Mouse (Mus musculus) lung, adult 18-20 months (tissue): ENCODE results near the gene Morn1.

ENCODE experiments used
- DNase-seq, 2 experiments: peaks; one replicate each; pipeline ENCODE4 v3.0.0; 2022; ENCODE audit warnings: mixed read lengths in 2 of 2

Gene Morn1

DNA sequence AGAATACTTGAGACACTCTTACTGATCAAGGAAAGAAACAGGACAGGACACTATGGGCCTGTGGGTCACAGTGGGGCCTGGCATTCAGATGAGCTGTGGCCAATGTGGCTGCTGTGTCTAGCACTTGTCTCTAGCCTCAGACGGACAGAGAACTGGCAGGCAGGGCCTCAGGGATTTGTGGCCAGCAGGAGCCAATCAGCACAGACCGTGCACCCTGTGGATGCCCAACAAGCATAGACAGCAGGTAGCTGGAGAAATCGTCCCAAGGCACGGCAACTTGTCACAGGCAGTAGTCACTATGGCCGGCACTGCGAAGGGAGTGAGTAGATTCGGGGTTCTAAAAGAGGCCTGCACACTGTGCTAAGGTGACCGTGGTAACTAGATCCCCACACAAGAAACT lies 77.3 kb downstream of the Morn1 start:
- DNase-seq: no peak

DNA sequence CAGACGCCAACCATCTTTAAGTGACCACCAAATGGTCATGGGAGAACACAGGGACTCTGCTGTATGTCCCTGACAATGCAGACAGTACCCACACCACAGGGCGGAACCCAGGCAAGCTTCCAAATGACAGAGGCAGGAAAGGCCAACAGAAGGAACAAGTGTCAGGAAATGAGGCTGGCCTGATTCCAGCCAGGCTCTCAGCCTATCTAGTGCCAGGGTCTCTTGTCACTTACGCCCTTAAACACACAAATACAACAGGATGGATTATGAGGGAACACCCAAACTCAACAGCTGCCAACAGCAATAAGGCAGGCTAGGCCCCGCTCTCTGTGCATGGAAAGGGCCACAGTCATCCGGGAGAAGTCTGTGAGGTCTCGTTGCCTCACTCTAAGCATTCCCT lies 78.2 kb downstream of the Morn1 start:
- peak; percentile 91 to 95 for DNase-seq

DNA sequence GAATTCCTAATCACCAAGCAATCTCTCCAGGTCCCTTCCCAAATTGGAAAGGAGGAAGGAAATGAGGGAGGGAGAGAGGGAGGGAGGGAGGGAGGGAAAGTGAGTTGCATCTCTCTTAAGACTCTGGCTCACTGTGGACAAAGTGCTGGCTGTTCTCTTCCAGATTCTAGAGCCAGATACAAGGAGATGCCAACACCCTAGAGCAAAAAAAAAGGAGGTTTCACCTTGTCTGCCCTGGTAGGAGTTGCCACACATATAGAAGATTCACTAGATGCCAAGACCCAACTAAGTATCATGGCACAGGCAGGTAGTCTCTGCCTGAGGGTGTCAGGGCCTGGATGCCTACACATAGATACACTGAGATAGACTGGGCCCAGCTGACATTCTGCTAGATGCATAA lies 79.5 kb downstream of the Morn1 start:
- DNase-seq: no peak

DNA sequence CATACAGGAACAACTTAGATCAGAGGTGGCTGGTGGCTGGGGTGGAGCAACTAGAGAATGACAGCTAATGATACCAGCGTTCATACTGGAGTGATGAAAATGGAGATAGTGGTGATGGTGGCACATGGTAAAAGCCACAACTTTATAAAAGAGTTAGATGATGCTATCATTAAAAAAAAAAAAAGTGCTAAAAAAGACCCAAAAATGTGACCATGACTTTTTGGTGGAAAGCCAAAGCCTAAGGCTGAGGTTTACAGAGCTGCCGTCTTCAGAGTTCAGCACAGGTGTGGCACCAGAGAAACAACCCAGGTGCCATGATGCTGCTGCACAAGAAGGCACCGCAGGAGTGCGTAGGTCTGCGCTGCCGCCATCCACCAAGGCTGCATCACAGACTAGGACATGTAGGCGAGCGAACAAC lies 82.5 kb downstream of the Morn1 start:
- no peak for DNase-seq

DNA sequence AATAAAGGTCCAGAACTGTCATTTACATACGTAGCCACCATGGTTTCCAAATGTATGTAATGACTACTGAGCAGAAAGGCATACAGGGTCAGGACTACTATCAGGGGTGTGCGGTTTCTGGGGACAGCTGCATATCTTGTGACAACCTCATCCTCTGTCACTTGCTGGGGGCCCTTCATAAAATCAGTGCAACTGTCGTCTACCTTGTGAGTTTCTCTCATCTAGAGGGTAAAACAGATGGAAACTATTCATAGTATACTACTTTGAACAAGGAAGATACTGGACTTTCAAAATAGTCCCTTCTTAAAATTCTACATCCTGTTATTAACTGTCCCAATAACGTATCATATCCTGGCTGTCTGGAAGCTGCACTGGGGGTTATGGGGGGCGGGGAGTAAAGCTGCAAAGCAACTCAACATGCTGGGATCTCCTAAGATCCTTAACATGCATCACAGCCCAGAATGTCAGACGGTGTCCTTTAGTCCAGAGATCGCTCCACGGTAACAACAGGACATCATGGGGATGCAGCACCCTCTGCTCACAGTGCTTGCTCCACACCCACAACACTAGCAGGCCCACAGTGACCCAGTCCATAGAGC lies 84.3 kb downstream of the Morn1 start:
- no peak for DNase-seq

DNA sequence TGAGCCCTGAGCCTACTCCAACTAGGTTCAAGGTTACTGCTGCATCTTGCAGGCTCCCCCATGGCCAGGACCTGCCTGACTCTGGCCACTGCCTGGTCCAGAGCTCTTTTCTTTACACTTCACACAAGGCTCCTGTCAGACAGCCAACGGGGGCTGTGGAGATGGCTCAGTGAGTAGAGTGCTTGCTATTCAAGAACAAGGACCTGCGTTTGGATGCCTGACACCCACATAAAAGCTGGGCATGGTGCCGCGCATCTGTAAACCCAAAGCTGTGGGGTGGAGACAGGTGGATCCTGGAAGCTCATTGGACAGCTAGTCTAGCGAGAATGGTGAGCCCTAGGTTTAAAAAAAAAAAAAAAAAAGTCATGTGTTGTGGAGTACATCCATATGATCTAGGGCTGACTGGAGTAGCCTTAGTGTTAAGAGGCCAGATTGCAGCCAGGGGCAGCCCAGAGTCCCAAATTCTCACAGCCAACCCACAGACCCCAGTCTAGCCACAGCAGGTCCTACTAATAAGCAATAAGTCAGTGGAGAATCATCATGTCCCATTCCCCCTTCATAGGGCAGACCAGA lies 85.7 kb downstream of the Morn1 start:
- no peak for DNase-seq

DNA sequence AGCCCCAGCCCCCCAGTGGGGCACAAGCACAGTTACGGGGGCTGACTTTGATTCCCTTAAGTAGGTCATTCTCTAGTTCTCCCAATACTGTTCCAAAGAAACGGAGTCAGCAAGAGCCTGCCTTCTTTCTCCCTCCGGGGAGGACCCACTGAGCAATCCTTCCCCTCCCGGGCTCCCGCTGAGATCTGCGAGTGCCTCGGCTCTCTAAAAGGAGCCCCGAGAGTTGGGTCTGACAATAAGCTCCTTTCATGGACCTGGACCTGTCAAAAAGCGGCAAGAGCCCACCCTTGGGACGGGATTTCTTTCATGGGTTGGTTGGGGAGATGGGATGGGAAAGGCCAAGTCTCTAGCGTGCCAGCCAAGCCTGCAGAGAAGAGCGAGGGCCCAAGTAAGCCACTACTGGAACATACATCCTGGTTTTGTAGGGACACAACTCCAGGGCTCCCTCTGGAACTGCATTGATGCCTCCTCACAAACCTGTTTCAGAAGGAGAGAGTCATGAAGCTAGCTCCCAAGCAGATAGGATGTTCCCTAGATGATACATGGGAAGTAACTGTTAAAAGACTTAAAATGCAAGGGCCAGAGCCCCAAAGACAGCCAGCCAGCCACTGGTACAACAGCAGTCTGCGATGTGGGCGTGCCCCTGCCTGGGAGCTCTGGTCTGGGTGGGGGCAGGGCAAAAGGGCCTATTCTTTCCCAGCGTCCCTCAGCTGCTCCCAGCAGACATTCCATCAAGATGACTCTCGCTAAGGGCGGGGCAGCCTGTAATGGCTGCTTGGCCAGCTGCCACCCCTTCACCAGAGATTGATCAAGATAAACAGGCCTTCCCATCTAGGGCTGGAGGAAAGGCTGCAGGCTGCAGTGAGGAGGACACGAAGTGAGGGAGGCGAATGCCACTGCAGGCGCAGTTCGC lies 86.8 kb downstream of the Morn1 start:
- peak; percentile 97 to 99 for DNase-seq

DNA sequence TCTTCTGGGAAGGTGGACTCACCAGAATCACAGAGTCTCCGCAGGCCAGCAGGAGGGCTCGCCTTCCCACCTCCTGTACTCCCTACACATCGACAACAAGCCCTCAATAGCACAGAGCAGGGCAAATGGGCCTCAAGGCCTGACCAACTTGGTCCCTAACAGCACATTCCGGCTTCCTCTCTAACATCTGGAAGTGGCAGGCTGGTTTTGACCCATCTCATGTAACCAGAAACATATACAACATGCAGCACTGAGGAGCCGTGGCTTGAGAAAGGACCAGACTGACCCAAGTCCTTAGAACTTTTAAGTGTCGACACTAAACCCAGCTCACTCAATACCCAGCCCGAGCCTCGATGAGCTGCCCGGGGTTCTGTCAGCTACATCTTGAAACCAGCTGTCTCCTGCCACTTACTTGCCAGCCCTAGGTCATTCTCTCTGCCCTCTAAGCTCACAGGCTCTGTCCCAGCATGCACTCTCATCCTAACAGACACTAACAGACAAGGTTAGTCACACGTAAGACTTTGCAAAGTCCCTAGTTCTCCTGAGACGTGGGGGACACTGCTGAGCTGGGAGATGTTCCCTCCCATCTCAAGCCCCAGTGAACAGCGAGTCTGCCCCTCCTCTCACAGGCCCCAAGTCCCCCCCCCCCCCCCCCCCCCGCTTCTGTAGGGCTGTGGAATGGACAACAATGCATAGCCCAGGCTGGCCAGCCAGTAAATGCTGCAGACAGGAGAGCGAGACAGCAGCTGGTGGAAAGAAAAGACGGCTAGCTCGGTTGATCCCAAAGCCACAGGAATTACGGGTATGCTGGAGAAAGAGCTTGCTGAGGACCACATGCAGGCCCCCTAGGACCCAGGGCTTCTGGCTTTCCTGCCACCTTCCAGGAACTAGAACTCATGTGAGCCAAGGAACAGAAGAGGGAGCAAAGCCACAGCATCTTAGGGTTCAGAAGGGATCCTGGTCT lies 87.7 kb downstream of the Morn1 start:
- DNase-seq: no peak

DNA sequence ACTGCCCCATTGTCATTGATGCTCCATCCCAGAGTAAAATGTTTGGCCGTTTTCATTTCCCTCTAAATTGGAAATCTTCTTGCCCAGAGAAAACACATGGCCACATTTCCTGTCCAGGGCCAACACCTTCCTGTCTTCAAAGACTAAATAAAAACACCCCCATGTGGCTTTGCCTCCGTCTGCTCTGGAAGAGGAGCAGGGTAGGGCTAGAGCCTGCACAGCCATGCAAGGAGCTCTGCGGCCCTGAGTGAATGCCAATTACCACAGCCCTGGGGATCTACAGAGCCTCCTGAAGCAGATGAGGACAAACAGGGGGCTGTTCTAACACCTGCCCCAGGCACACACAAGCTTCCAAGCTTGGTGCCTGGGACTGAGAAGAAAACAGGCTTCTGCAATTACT lies 89.8 kb downstream of the Morn1 start:
- DNase-seq: no peak

DNA sequence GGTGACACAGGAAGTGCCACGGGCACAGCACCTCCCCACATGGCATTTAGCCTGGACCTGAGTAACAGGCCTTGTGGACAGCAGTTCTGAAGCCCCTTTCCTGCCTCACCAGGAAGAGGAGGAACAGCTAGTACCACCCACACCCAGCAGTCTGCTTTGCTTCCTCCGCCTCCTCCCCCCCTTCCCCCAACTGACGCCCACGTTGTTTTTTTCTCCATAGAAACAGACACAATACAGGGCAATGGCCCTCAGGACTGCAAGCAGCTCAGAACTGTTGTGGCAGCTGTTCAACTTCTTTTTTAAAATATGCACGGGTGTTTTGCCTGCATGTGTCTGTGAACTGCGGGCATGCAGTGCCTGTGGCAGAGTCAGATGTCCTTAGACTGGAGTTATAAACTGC lies 91.9 kb downstream of the Morn1 start:
- peak; percentile 83 to 90 for DNase-seq

DNA sequence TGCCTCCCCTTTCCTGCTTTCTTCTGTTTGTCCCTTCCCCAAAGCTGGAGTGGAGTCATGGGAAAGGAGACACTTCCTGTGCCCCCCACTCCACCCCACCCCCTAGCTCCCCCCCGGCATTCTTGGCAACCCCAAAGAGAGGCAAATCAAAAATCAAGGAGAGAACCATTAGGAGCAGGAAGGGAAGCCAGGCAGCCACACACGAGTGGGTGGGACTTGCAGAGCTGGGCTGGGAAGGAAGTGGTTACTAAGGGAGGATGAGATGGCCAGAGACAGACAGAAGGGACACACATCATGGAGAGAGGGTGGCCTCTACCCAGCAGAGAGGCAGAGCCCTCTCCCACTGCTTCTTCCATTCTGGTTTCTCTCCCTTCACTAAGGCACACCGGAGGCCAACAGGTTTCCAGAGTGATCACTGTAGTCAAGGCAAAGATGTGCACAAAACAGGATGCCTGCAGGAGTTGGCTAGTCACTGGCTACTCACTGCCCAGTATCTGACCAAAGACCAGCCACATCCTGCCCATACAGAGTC lies 92.7 kb downstream of the Morn1 start:
- DNase-seq: peak; percentile 56 to 68

DNA sequence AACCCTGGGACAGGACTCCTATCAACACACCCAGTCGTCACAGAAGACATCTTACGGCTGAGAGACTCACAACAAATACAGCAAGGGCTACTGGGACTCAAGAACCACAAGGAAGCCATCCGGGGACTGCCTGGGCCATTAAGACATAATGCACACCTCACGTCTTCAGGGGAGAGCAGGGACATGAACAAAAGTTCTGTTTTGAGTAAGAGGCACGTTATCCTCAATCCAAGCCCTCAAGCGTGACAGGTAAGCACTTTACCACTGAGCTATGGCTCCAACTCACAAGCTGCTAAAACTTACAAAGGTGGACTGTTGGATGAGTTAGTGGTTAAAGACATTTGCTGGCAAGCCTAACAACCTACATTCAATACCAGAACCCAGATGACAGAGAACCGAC lies 96.8 kb downstream of the Morn1 start:
- no peak for DNase-seq

DNA sequence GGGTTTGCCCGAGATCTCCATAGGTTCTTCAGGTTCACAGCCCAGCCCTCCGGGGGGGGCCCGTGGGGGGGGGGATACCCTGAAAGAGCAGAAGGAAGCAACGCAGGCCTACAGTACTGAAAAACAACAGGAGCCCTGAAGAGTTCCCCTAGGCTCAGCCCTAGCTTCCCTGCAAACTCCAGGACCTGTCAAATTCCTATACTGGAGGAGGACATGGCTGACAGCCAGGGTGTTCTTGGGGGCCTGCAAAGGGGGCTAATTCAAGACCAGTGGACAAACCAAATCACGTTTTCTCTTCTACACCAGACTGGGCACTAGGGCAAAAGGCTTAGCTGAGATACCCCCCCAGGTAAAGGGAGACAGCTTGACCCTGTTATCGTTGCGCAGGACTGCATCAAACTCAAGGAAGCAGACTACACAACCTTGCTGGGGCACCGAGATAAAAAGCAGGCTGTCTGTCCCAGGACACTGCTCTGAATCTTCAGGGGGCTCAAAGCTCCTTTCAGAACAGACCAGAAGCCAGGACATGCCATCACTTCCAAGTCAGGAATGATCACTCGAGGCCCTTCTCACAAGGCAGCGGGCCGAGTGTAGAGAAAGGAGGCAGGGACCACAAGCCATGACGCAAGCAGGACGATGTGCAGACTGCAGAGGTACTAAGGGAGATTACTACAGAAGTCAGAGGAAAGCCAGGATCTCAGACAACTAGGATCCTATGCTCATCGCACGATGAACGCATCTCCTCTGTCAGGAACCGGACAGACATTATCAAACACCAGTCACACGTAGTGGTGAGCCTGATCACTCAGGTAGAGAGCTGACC lies 98.1 kb downstream of the Morn1 start:
- DNase-seq: no peak

DNA sequence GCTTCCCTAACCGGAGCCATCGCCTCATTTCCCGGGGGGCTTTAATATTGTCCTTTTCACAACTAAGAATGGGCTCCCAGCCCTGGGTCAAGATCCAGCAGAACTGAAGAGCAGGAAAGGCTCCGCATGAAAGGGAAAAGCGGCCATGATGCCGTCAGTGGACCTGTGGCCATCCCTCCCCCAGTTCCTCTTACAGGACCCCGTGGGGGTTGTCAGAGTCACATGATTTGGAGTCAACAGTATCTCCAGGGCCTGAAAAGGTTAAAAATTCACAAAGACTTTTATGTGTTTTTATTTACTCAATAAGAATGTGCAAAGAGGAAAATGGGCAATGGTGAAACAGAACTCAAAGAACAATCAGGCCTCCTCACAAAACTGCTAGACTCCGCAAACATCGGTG lies 99.5 kb downstream of the Morn1 start:
- no peak for DNase-seq

DNA sequence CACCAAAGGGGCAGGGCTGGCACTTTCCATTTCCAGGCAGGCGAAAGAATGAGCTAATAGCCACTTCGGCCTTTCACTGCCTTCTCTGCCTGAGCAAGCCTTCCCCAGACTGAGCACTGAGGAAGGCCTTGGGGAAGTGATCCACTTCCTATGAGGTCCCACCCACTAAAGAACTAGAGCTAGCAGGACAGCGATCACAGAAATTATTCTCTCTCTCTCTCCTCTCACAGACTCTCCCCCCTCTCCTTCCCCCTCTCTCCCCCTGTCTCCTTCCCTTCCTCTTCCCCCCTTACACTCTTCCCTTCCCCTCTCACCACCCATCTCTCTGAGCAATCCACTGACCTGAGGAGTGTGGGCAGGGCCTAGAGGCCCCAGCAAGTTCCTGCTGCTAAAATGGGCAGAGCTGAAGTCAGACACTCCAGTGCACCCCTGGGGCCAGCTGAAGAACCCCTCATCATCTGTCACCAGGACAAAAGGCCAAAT lies 100.9 kb downstream of the Morn1 start:
- peak; percentile 63 to 69 for DNase-seq

DNA sequence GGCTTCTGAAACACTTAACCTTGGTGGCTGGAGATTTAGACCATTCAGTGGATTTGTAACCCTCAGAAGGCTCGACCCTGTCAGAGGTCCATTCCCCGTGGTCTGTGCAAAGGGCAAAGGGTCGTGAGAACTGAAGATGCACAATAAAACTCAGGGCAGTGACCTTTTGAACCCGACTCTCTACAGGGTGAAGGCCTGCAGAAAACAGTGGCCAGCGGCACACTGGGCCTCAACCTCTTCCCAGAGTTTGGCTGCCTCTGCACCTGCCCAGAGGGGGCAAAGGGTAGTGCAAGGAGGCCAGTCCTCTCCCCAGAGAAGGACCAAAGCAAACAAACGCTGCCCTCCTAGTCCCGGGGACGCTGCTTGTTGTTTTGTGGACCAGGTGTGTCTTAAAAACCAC lies 102.0 kb downstream of the Morn1 start:
- DNase-seq: no peak

DNA sequence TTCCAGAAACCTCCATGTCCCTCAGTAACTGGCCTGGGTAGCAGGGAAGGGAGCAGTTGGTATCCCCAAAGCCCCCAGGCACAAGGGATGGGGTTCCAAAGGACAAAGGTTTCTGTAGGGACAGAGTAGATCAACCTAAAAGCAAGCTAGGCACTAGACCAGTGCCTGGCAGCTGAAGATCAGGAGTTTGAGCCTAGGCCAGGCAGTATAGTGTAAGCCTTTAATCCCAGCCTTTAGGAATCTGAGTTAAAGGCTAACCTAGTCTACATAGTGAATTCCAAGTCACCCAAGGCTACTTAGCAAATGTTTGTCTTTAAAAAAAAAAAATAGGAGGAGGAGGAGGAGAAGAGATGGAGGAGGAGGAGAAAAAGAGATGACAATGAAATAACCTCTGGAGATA lies 102.4 kb downstream of the Morn1 start:
- no peak for DNase-seq

DNA sequence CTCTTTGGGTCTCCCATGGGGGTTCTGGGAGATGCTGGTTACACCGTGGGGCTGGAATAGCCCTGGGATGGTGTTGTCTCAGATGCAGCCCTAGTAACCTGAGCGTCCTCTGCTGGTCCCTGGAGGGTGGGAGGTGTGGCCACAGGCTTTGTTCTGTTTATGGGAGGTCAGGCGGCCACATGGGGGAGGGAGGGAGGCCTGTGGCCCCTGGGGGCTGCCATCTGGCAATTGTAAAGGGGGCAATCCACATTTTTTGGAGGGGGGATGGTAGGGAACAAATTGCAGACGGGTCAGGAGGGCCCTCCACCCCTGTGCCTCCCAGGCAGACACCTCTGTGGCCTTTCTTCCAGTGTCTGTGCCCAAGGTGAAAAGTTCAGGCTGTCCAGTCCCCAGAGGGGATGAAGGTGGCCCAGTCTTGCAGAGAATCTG lies 103.3 kb downstream of the Morn1 start:
- DNase-seq: peak; percentile 60 to 73

DNA sequence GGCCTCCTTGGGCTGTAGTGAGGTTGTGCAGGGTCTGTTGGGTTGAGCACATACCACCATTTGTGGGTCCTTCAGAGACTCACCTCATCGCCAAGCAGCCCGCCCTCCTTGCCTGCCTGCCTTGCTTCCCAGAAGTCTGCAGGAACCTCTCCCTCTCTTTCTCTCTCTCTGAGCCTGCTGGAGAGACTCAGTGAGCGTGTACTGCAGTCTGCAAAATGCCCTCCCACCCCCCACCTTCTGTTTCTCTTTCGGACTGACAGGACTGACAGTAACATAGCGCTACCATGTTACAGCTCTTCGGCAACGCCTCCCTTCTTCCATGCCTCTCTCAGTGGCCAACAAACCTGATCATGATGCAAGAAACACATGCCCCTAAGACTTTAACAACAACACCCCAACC lies 103.9 kb downstream of the Morn1 start:
- no peak for DNase-seq
